Mouse (Mus musculus): ENCODE results near the gene Vgf.

The Vgf gene

GRCm38 (mm10) chr5:137070881-137071605 lies 44.9 kb downstream of the Vgf start:
- DNase-seq (ENCODE audit: low read depth, low spot score), result no peak

GRCm38 (mm10) chr5:137072079-137072960 lies 46.1 kb downstream of the Vgf start, which contains the start of gene Serpine1:
TSS of gene Serpine1 (minus strand) at chr5:137072268.
- peak; percentile 95 for DNase-seq (ENCODE audit: low read depth, low spot score)

GRCm38 (mm10) chr5:137073141-137073540 lies 46.9 kb downstream of the Vgf start:
- no peak for DNase-seq (ENCODE audit: low read depth, low spot score)

- peak; percentile 90 for DNase-seq (ENCODE audit: low read depth, low spot score)
These were observed 48.0 kb downstream of the Vgf start for GRCm38 (mm10) chr5:137074191-137074651.

GRCm38 (mm10) chr5:137075726-137076125 lies 49.5 kb downstream of the Vgf start:
- DNase-seq (ENCODE audit: low read depth, low spot score), result no peak

GRCm38 (mm10) chr5:137076191-137076930 lies 50.2 kb downstream of the Vgf start:
- DNase-seq (ENCODE audit: low read depth, low spot score), result peak; percentile 89

- no peak for DNase-seq (ENCODE audit: low read depth, low spot score)
These were observed 51.0 kb downstream of the Vgf start for GRCm38 (mm10) chr5:137077187-137077586.

GRCm38 (mm10) chr5:137078041-137078440 lies 51.8 kb downstream of the Vgf start:
- DNase-seq (ENCODE audit: low read depth, low spot score), result no peak

GRCm38 (mm10) chr5:137078616-137079015 lies 52.4 kb downstream of the Vgf start:
- DNase-seq (ENCODE audit: low read depth, low spot score), result no peak

GRCm38 (mm10) chr5:137079849-137080248 lies 53.7 kb downstream of the Vgf start:
- DNase-seq (ENCODE audit: low read depth, low spot score), result no peak
